Mouse (Mus musculus): ENCODE results near the gene 4930412O13Rik. TPM values are rescaled to one million over a fixed set of nuclear protein-coding genes. Genes with fewer than 3 reads are reported as not detected.

Gene 4930412O13Rik
- polyA plus RNA-seq, 1 experiment from 2014 or later: not detected

DNA sequence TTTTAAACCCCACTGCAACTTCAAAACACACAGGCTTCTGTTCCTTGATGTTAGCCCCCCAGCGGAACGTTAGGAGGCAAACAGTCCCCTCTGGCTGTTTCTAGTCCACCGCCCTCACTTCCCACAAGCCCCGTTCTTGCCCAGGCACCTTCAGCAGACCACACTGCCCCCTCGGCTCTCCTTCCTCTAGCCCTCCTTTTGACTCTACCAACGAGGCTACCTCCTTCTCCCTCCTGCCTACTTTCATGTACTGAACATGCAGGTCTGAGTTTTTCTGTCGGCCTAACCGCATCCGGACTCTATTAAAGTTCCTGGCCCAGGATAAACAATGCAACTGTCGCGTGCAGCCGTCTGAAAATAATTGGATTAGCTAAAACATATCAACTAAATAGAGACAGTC is 8.4 kb upstream of the 4930412O13Rik start:
- WGBS: 22% methylated on average over 12 of the region's 12 CpGs
- Histone ChIP-seq H3K27me3 (ENCODE audit: control insufficient read depth, insufficient read depth, low read depth, low read length) (peaks cover 50% of the 10 kb centered on the region), H3K4me3 (ENCODE audit: low read length) (no peak overlapping the region), H3K9ac (ENCODE audit: low read length) (no peak overlapping the region), H3K9me3 (ENCODE audit: control insufficient read depth, low read length) (no peaks in the 10 kb centered on the region), H3K27ac (ENCODE audit: low read length) (no peak overlapping the region), H3K36me3 (ENCODE audit: control insufficient read depth, insufficient read depth, low read length) (no peaks in the 10 kb centered on the region), H3K4me1 (replicated peaks; ENCODE audit: control insufficient read depth, insufficient read depth, low read length) (peaks cover 5% of the 10 kb centered on the region), H3K4me2 (ENCODE audit: low read depth, low read length) (no peak overlapping the region; the same call in 1 of the 2 replicates)
- ATAC-seq (ENCODE audit: low read depth): no peak

DNA sequence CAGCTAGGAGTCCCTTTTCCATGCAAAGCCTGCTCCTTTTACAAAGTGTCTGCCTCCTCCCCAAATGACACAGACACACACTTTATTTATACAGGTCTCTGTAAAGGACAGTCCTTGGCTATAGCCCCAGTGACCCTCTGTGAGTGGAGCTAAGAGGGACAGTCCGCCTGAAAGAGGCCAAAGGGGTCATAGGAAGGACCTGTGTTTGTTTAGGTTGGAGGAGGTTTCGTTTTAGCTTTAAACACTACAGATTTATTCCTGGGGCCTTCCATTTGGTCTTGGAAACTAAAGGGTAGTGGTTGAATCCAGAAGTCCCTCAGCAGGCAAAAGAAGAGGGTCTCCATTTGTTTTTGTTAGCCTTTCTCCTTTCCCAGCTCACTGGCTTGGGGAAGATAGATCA is 7.3 kb upstream of the 4930412O13Rik start:
- Histone ChIP-seq H3K27me3 (ENCODE audit: control insufficient read depth, insufficient read depth, low read depth, low read length) (peaks cover 56% of the 10 kb centered on the region), H3K27ac (ENCODE audit: low read length) (no peak overlapping the region), H3K4me1 (replicated peaks; ENCODE audit: control insufficient read depth, insufficient read depth, low read length) (peaks cover 12% of the 10 kb centered on the region), H3K9me3 (ENCODE audit: control insufficient read depth, low read length) (no peaks in the 10 kb centered on the region), H3K4me2 (ENCODE audit: low read depth, low read length) (no peak overlapping the region), H3K9ac (ENCODE audit: low read length) (no peak overlapping the region), H3K36me3 (ENCODE audit: control insufficient read depth, insufficient read depth, low read length) (no peaks in the 10 kb centered on the region), H3K4me3 (ENCODE audit: low read length) (no peak overlapping the region)
- ATAC-seq (ENCODE audit: low read depth): no peak
- WGBS: 41% methylated on average over 2 of the region's 2 CpGs

DNA sequence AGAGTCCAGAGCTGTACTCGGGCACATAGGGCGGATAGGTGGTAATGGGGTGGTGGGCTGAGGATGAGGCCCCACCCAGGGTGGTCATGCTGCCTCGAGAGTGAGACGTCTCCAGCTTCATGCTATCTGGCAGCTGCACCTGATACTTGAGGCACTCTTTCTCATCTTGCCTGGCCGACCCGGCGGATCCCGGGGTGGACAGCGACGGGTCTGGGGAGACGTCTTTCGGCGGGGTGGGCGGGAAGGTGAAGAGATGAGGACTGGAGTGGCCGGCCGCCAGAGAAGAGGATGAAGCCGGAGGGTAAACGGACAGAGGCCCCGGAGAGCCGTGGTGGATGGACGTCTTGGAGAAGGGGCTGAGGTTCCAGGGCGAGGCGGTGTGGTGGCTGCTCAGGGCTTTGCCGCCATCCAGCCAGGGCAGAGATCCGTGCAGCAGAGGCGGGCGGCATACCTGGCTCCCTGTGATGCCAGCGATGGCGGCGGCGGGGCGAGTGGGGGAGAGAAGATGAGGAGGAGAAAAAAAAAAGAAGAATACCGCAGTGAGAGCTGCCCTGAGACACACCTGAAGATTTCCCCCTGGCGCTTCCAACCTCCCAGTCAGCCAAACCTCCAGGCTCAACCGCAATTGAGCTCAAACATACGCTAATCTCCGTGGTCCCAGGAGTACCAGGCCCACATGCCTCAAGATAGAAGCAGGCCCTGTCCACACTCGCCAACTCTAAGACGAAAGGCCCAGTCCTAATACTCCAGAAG is 6.4 kb upstream of the 4930412O13Rik start:
- no peak overlapping the region for H3K27ac ChIP-seq (ENCODE audit: low read length)
- H3K36me3 ChIP-seq (ENCODE audit: control insufficient read depth, insufficient read depth, low read length): no peaks in the 10 kb centered on the region
- H3K4me3 ChIP-seq (ENCODE audit: low read length): no peak overlapping the region
- whole genome bisulfite sequencing: 20% methylated on average over 39 of the region's 39 CpGs
- H3K4me1 ChIP-seq (replicated peaks; ENCODE audit: control insufficient read depth, insufficient read depth, low read length): peaks cover 12% of the 10 kb centered on the region
- H3K9me3 ChIP-seq (ENCODE audit: control insufficient read depth, low read length): no peaks in the 10 kb centered on the region
- peaks cover 56% of the 10 kb centered on the region for H3K27me3 ChIP-seq (ENCODE audit: control insufficient read depth, insufficient read depth, low read depth, low read length)
- ATAC-seq (ENCODE audit: low read depth): no peak
- H3K9ac ChIP-seq (ENCODE audit: low read length): no peak overlapping the region
- no peak overlapping the region for H3K4me2 ChIP-seq (ENCODE audit: low read depth, low read length)

DNA sequence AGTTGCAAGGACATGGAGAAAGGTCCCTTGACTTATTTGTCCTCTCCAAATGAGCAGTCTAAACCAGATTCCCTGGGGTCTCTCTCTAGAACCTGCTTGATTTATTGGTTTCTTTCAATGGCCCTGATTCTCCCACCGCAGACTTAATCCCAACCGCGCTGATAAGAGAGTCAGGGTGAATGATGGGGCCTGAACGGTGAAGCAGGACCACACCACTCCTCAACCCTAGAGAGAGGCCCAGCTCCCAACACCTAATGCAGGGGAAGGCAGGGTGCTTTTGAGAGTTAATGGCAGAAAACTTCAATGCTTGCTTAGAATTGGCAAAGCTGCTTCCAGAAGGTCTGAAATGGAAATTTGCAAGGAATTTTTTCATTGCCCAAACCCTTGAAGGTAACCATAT is 5.8 kb upstream of the 4930412O13Rik start:
- H3K4me2 ChIP-seq (ENCODE audit: low read depth, low read length): no peak overlapping the region
- WGBS: 36% methylated on average over 4 of the region's 4 CpGs
- H3K9me3 ChIP-seq (ENCODE audit: control insufficient read depth, low read length): no peaks in the 10 kb centered on the region
- H3K27me3 ChIP-seq (ENCODE audit: control insufficient read depth, insufficient read depth, low read depth, low read length): peaks cover 62% of the 10 kb centered on the region
- no peak overlapping the region for H3K9ac ChIP-seq (ENCODE audit: low read length)
- no peak overlapping the region for H3K27ac ChIP-seq (ENCODE audit: low read length)
- peaks cover 15% of the 10 kb centered on the region for H3K4me1 ChIP-seq (replicated peaks; ENCODE audit: control insufficient read depth, insufficient read depth, low read length)
- ATAC-seq (ENCODE audit: low read depth): no peak
- no peak overlapping the region for H3K4me3 ChIP-seq (ENCODE audit: low read length)
- H3K36me3 ChIP-seq (ENCODE audit: control insufficient read depth, insufficient read depth, low read length): no peaks in the 10 kb centered on the region

DNA sequence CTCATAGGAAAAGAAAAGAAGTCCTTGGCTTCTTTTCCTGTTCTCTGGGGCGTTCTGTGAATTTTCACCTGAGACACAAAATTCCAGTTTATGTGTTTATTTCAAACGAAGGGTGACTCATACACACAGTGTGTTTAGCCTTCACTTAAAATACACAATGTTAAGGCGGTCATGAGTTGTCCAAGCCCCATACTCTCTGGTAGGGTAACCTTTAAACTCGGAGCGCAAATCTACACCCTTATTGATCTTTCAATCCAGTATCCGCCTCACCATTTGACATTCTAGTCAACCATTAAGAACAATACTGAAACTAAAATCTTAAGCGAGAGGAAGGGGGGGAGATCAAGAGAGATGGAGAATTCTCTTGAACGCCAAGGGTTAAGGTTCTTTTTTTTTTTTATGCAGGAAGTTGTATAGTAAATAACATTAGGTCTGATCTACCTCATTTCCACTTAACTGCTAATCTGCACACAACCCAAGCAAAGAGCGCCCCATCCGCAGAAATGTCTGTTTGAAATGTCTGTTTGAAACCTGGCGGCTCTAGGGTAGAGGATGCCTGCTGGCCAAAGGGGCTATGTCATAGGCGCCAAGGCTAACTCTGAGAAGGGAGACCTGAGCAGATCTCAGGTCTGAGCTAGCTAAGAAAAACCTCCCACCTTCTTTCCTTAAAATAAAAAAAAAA is 5.2 kb upstream of the 4930412O13Rik start:
- Histone ChIP-seq H3K27me3 (ENCODE audit: control insufficient read depth, insufficient read depth, low read depth, low read length) (peaks cover 66% of the 10 kb centered on the region), H3K36me3 (ENCODE audit: control insufficient read depth, insufficient read depth, low read length) (no peaks in the 10 kb centered on the region), H3K4me1 (replicated peaks; ENCODE audit: control insufficient read depth, insufficient read depth, low read length) (peaks cover 15% of the 10 kb centered on the region), H3K4me2 (ENCODE audit: low read depth, low read length) (peak overlapping the region; percentile 99; the same call in 1 of the 2 replicates), H3K9me3 (ENCODE audit: control insufficient read depth, low read length) (no peaks in the 10 kb centered on the region), H3K4me3 (ENCODE audit: low read length) (peak overlapping the region; percentile 62), H3K27ac (ENCODE audit: low read length) (no peak overlapping the region), H3K9ac (ENCODE audit: low read length) (no peak overlapping the region)
- 30% methylated on average over 12 of the region's 12 CpGs for WGBS
- ATAC-seq (ENCODE audit: low read depth): no peak

DNA sequence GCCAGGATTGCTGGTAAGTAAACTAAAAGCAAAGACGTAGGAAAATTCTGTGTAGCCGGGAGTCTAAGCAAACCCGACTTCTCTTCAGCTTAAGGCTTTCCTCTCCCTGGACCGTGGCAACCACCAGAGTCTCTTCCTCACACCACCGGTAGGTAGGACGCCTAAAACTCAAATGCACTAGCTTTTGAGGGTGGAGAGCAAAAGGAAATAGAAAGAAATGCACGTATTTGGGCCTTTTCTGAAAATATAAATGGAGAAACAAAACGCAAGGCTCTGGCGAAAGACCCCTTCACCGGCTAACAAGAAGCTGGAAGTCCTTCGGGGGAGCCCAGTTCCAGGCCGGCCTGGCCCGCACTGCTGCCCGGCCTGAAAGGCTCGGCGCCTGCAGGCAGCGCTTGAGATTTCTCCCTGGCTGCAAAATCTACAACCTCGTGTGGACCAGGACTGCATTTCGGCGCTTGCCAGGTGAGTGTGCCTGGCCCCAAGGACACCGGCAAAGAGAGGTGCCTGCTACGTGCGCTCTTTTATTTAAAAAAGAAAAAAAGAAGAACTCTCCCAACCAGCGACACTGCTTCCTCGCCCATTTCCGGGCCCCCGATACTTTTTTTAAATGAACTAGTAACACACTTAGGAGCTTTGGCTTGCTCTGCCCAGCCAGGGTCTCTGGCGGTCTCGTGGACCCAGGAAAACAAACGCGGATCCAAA is 4.3 kb upstream of the 4930412O13Rik start:
- H3K4me3 ChIP-seq (ENCODE audit: low read length): peak overlapping the region; percentile 62
- peaks cover 74% of the 10 kb centered on the region for H3K27me3 ChIP-seq (ENCODE audit: control insufficient read depth, insufficient read depth, low read depth, low read length)
- no peak for ATAC-seq (ENCODE audit: low read depth)
- WGBS: 6% methylated on average over 31 of the region's 31 CpGs
- no peaks in the 10 kb centered on the region for H3K36me3 ChIP-seq (ENCODE audit: control insufficient read depth, insufficient read depth, low read length)
- H3K4me1 ChIP-seq (replicated peaks; ENCODE audit: control insufficient read depth, insufficient read depth, low read length): peaks cover 19% of the 10 kb centered on the region
- H3K9me3 ChIP-seq (ENCODE audit: control insufficient read depth, low read length): no peaks in the 10 kb centered on the region
- no peak overlapping the region for H3K27ac ChIP-seq (ENCODE audit: low read length)
- H3K4me2 ChIP-seq (ENCODE audit: low read depth, low read length): peak overlapping the region; percentile 99
- H3K9ac ChIP-seq (ENCODE audit: low read length): peak overlapping the region; percentile 55

DNA sequence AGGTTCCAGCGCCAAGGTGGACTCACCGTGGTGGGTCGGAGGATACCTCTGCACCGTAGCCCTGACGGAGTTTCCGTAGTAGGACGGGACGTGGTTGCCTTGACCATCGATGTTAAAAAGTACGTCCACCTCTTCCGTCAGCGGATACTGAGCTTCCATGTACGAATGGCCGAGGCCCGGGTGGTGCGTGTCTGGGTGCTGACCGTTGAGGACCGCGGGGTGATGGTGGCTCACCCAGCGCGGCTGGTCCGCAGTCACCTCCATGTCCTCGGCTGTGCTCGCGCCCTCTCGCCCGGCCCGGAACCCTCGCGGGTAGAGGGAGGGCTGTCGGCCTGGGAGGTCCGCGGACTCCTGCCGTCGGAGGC is 3.7 kb upstream of the 4930412O13Rik start:
- peaks cover 77% of the 10 kb centered on the region for H3K27me3 ChIP-seq (ENCODE audit: control insufficient read depth, insufficient read depth, low read depth, low read length)
- peak overlapping the region; percentile 62 for H3K4me3 ChIP-seq (ENCODE audit: low read length)
- peak overlapping the region; percentile 55 for H3K9ac ChIP-seq (ENCODE audit: low read length)
- peaks cover 22% of the 10 kb centered on the region for H3K4me1 ChIP-seq (replicated peaks; ENCODE audit: control insufficient read depth, insufficient read depth, low read length)
- WGBS: 1% methylated on average over 35 of the region's 35 CpGs
- no peak overlapping the region for H3K27ac ChIP-seq (ENCODE audit: low read length)
- H3K4me2 ChIP-seq (ENCODE audit: low read depth, low read length): peak overlapping the region; percentile 99
- no peaks in the 10 kb centered on the region for H3K9me3 ChIP-seq (ENCODE audit: control insufficient read depth, low read length)
- no peaks in the 10 kb centered on the region for H3K36me3 ChIP-seq (ENCODE audit: control insufficient read depth, insufficient read depth, low read length)
- no peak for ATAC-seq (ENCODE audit: low read depth)

DNA sequence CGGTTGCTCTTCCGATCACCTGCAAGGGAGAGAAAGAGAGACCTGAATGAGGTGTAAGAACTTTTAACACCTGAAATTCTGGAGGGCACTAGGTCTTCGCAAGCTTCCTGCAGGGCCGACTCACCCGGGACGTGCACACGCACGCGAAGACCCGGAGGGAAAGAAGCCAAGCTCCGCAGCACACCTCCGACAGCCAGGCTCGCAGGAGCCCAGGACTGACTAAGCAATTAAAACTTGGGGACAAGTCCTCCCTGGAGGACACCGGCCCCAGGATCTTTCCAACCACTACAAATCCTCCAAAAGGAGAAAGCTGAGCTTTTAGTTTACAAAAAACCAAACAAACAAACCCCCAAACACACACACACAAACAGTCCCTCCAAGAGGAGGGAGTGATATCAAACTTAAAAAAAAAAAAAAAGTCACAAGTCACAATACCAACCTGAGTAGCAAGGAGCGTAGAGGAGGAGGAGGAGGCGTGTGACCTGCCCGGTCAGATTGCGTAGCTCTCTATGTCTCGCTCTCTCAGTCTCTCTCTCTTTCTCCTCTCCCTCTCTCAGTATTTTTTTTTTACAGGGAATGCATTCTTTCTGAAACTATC is 3.0 kb upstream of the 4930412O13Rik start:
- peak overlapping the region; percentile 99 for H3K4me2 ChIP-seq (ENCODE audit: low read depth, low read length)
- H3K4me3 ChIP-seq (ENCODE audit: low read length): peak overlapping the region; percentile 62
- ATAC-seq (ENCODE audit: low read depth): no peak
- under 1% methylated on average over 19 of the region's 19 CpGs for WGBS
- peaks cover 72% of the 10 kb centered on the region for H3K27me3 ChIP-seq (ENCODE audit: control insufficient read depth, insufficient read depth, low read depth, low read length)
- no peaks in the 10 kb centered on the region for H3K9me3 ChIP-seq (ENCODE audit: control insufficient read depth, low read length)
- peak overlapping the region; percentile 59; the same call in 1 of the 2 replicates for H3K9ac ChIP-seq (ENCODE audit: low read length)
- H3K36me3 ChIP-seq (ENCODE audit: control insufficient read depth, insufficient read depth, low read length): no peaks in the 10 kb centered on the region
- H3K4me1 ChIP-seq (replicated peaks; ENCODE audit: control insufficient read depth, insufficient read depth, low read length): peaks cover 26% of the 10 kb centered on the region
- no peak overlapping the region for H3K27ac ChIP-seq (ENCODE audit: low read length)
